Mouse (Mus musculus) T-helper 1 cell (primary cell): ENCODE data around the gene Elp4.

ENCODE experiments used
- in situ Hi-C: fragments of 300-600 bp; cut with MboI, MseI; formaldehyde crosslinking; loops from one replicate; pipeline ENCODE4 v1.15.1; 2025; ENCODE audit warnings: high pct_unique_total_duplicates

The Elp4 gene

GRCm38 (mm10) chr2:105903896-105904756, at the start of gene Elp4, which contains the start of gene Immp1l:
Gene Elp4, minus strand, starts transcription at chr2:105904564.
Gene Immp1l, plus strand, starts transcription at chr2:105904638.
- in situ Hi-C loops: no loop called here

GRCm38 (mm10) chr2:105953862-105954261, 49.5 kb upstream of the Elp4 start:
- in situ Hi-C loops: no loop called here

- in situ Hi-C loops: no loop called here
Observed at GRCm38 (mm10) chr2:105951350-105951940, 47.1 kb upstream of the Elp4 start.

- in situ Hi-C loops: no loop called here
Observed at GRCm38 (mm10) chr2:105950131-105950530, 45.8 kb upstream of the Elp4 start.

GRCm38 (mm10) chr2:105917623-105918346, 13.4 kb upstream of the Elp4 start:
- in situ Hi-C loops: loop anchor here (10.0 kb wide), 1 partner anchor 233 kb away; no protein-coding TSS in a partner anchor

GRCm38 (mm10) chr2:105916671-105917070, 12.3 kb upstream of the Elp4 start:
- in situ Hi-C loops: loop anchor here (10.0 kb wide), 1 partner anchor 232 kb away; no protein-coding TSS in a partner anchor

- in situ Hi-C loops: loop anchor here (10.0 kb wide), 1 partner anchor 229 kb away; no protein-coding TSS in a partner anchor
Observed at GRCm38 (mm10) chr2:105913655-105914366, 9.4 kb upstream of the Elp4 start.

- in situ Hi-C loops: loop anchor here (10.0 kb wide), 1 partner anchor 226 kb away; no protein-coding TSS in a partner anchor
Observed at GRCm38 (mm10) chr2:105910611-105911010, 6.2 kb upstream of the Elp4 start.

- in situ Hi-C loops: no loop called here
Observed at GRCm38 (mm10) chr2:105908351-105908750, 4.0 kb upstream of the Elp4 start.

GRCm38 (mm10) chr2:105904757-105905146, 388 bp upstream of the Elp4 start:
- in situ Hi-C loops: no loop called here

GRCm38 (mm10) chr2:105890816-105891215, 13.5 kb downstream of the Elp4 start:
- in situ Hi-C loops: no loop called here

GRCm38 (mm10) chr2:105873403-105873802, 31.0 kb downstream of the Elp4 start:
- in situ Hi-C loops: no loop called here

GRCm38 (mm10) chr2:105854740-105855139, 49.6 kb downstream of the Elp4 start:
- in situ Hi-C loops: no loop called here

GRCm38 (mm10) chr2:105852971-105853370, 51.4 kb downstream of the Elp4 start:
- in situ Hi-C loops: no loop called here

- in situ Hi-C loops: no loop called here
Observed at GRCm38 (mm10) chr2:105851714-105852293, 52.6 kb downstream of the Elp4 start.

- in situ Hi-C loops: no loop called here
Observed at GRCm38 (mm10) chr2:105843151-105843550, 61.2 kb downstream of the Elp4 start.

- in situ Hi-C loops: no loop called here
Observed at GRCm38 (mm10) chr2:105817965-105818364, 86.4 kb downstream of the Elp4 start.

- in situ Hi-C loops: no loop called here
Observed at GRCm38 (mm10) chr2:105815170-105815569, 89.2 kb downstream of the Elp4 start.

GRCm38 (mm10) chr2:105813041-105813440, 91.3 kb downstream of the Elp4 start:
- in situ Hi-C loops: no loop called here

GRCm38 (mm10) chr2:105810286-105810685, 94.1 kb downstream of the Elp4 start:
- in situ Hi-C loops: no loop called here

- in situ Hi-C loops: no loop called here
Observed at GRCm38 (mm10) chr2:105806571-105806970, 97.8 kb downstream of the Elp4 start.
